Mouse (Mus musculus): ENCODE results near the gene Kmt2e. TPM values are rescaled to one million over a fixed set of nuclear protein-coding genes. Genes with fewer than 3 reads are reported as not detected.
"Not testable (repeated sequence)": the region's sequence is repeated elsewhere in the genome, so short reads cannot be mapped to it uniquely, and the experiment has no call there.

Gene Kmt2e
- polyA plus RNA-seq, 1 experiment = 44.7 TPM

DNA sequence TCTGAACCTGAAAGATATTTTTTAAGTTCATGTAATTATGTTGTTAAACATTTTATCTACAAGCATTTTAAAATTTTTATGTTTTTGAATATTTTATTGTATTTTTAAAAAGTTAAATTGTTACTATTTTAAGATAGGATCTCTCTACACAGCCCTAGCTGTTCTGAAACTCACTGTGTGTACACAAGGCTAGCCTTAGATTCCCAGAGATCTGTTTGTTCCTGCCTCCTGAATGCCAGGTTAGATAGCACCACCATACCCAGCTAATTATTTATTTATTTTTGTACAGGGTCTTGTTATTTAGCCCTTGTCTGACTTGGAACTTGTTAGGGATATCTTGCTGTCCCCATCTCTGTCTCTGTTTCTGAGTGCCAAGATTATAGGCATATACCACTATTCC, 6.3 kb downstream of the Kmt2e start:
- peaks cover 5% of the 10 kb centered on the region for H3K4me1 ChIP-seq (ENCODE audit: control insufficient read depth, insufficient read depth, low read length)
- no peak overlapping the region for H3K27ac ChIP-seq (ENCODE audit: insufficient read depth, low read length)
- no peak overlapping the region for H3K4me3 ChIP-seq (ENCODE audit: insufficient read depth, low read length)
- TF ChIP-seq CTCF (IDR thresholded peaks at IDR 0.05; ENCODE audit: extremely low read depth, insufficient read depth, low read length) = no peak
- no peak for TF ChIP-seq POLR2A (IDR thresholded peaks at IDR 0.05; ENCODE audit: extremely low read depth, insufficient read depth, low read length)

DNA sequence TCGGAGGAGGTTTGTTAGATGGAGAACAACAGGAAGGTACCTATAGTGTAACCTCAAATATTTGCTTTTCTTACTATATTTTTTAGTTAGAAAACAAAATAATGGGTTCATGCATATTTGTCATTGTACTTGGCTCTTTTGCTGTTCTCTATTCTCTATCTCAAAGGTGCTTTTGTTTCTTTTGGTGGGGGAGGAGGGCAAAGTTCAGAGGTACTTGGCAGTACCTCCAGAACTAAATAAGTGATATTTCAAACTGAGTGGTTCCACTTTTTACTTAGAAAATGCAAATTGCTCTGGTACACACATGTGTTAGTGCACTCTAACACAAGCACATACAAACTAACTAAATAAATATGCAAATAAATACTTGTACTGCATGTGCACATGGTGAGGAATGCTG, 7.7 kb downstream of the Kmt2e start:
- TF ChIP-seq POLR2A (IDR thresholded peaks at IDR 0.05; ENCODE audit: extremely low read depth, insufficient read depth, low read length) = no peak
- no peak for TF ChIP-seq CTCF (IDR thresholded peaks at IDR 0.05; ENCODE audit: extremely low read depth, insufficient read depth, low read length)
- no peak overlapping the region for H3K4me3 ChIP-seq (ENCODE audit: insufficient read depth, low read length)
- peaks cover 8% of the 10 kb centered on the region for H3K4me1 ChIP-seq (ENCODE audit: control insufficient read depth, insufficient read depth, low read length)
- H3K27ac ChIP-seq (ENCODE audit: insufficient read depth, low read length) = no peak overlapping the region

DNA sequence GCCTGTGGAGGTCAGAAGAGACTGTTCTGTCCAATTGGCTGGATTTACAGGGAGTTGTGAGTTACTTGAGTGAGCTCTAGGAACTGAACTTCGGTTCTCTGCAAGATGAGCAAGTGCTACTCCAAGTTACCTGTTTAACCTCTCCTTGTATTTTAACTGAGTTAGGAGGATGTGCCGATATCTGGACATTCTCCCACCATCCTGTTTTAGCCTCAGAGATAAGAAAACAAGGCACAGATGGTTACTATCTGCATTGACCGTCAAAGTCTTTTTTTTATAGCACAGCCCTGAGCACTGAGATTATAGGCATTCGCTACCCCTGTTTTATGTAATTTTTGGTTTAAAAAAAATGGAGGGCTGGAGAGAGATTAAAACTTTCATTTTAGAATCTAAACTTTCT, 10.2 kb downstream of the Kmt2e start:
- TF ChIP-seq POLR2A (IDR thresholded peaks at IDR 0.05; ENCODE audit: extremely low read depth, insufficient read depth, low read length) (no peak), CTCF (IDR thresholded peaks at IDR 0.05; ENCODE audit: extremely low read depth, insufficient read depth, low read length) (no peak)
- Histone ChIP-seq H3K4me3 (ENCODE audit: insufficient read depth, low read length) (no peak overlapping the region), H3K4me1 (ENCODE audit: control insufficient read depth, insufficient read depth, low read length) (peaks cover 9% of the 10 kb centered on the region), H3K27ac (ENCODE audit: insufficient read depth, low read length) (no peak overlapping the region)

DNA sequence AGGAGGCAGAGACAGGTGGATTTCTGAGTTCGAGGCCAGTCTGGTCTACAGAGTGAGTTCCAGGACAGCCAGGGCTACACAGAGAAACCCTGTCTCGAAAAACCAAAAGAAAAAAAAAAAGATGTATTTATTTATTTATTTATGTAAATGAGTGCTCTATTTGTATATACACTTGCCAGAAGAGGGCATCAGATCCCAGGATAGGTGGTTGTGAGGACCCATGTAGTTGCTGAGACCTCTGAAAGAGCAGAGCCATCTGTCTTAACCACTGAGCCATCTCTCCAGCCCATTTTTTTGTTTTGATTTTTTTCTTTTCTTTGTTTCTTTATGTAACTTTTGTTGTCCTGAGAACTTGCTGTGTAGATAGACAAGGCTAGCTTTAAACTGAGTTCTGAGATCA, 19.3 kb downstream of the Kmt2e start:
- H3K27ac ChIP-seq (ENCODE audit: insufficient read depth, low read length); H3K4me1 ChIP-seq (ENCODE audit: control insufficient read depth, insufficient read depth, low read length): not testable (repeated sequence)

GRCm38 (mm10) chr5:23461688-23462087, 27.4 kb downstream of the Kmt2e start:
- Histone ChIP-seq H3K4me3 (ENCODE audit: insufficient read depth, low read length) (no peak overlapping the region), H3K27ac (ENCODE audit: insufficient read depth, low read length) (no peak overlapping the region)
- TF ChIP-seq CTCF (IDR thresholded peaks at IDR 0.05; ENCODE audit: extremely low read depth, insufficient read depth, low read length) (no peak), POLR2A (IDR thresholded peaks at IDR 0.05; ENCODE audit: extremely low read depth, insufficient read depth, low read length) (no peak)

More for the DNA sequence above, 19.3 kb downstream of the Kmt2e start:
- not testable (repeated sequence) for H3K4me3 ChIP-seq (ENCODE audit: insufficient read depth, low read length)

DNA sequence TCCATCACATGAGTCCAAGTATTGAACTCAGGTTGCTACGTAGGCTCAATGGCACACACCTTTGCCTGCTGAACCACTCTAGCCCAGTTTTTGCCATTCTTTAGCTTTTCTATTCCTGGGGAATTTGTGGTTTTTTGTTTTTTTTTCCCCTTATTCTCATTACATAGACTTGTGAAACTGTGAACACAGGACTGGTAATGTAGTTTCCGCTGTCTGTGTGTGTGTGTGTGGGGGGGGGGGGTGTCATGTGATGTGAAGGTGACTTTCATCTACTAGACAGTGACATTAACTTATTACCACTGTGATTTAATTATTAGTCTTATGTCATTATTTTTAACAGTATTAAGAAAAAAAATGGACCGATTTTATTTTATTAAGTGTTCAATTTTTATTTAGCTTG, 30.0 kb downstream of the Kmt2e start:
- H3K27ac ChIP-seq (ENCODE audit: insufficient read depth, low read length) = no peak overlapping the region
- no peak overlapping the region for H3K4me3 ChIP-seq (ENCODE audit: insufficient read depth, low read length)
- peaks cover 1% of the 10 kb centered on the region; the same call in 1 of the 2 replicates for H3K4me1 ChIP-seq (ENCODE audit: control insufficient read depth, insufficient read depth, low read length)
- TF ChIP-seq CTCF (IDR thresholded peaks at IDR 0.05; ENCODE audit: extremely low read depth, insufficient read depth, low read length) (no peak), POLR2A (IDR thresholded peaks at IDR 0.05; ENCODE audit: extremely low read depth, insufficient read depth, low read length) (no peak)

More at GRCm38 (mm10) chr5:23461688-23462087, 27.4 kb downstream of the Kmt2e start:
- H3K4me1 ChIP-seq (ENCODE audit: control insufficient read depth, insufficient read depth, low read length) = peaks cover 4% of the 10 kb centered on the region

DNA sequence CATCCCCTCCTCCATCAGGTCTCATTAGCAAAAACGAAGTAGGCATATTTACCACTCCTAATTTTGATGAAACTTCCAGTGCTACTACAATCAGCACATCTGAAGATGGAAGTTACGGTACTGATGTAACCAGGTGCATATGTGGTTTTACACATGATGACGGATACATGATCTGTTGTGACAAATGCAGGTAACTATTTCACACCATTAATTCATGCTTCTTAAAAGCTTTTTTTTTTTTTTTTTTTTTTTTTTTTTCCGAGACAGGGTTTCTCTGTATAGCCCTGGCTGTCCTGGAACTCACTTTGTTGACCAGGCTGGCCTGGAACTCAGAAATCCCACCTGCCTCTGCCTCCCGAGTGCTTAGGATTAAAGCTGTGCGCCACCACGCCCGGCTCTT, 30.5 kb downstream of the Kmt2e start:
- Histone ChIP-seq H3K4me3 (ENCODE audit: insufficient read depth, low read length) (no peak overlapping the region), H3K27ac (ENCODE audit: insufficient read depth, low read length) (no peak overlapping the region), H3K4me1 (ENCODE audit: control insufficient read depth, insufficient read depth, low read length) (peaks cover 1% of the 10 kb centered on the region; the same call in 1 of the 2 replicates)
- no peak for TF ChIP-seq POLR2A (IDR thresholded peaks at IDR 0.05; ENCODE audit: extremely low read depth, insufficient read depth, low read length)
- TF ChIP-seq CTCF (IDR thresholded peaks at IDR 0.05; ENCODE audit: extremely low read depth, insufficient read depth, low read length) = no peak

DNA sequence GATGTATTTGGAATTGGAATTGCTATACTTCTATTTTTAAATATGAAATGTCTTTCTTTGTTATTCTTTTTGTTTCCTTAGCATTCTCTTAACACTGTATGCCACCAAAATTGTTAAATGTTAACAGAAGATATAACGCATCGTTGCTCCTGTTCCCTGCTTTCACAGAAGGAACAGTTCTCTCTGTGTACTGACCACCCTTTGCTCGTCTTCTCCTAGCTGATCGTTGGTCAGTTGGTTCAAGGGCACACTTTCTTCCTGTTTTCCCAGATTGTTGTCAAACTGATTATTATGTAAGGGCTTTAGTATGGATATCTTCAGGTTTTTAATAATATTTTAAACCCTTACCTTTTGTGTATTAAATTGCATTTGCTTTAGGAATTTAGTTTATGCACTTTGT, 32.3 kb downstream of the Kmt2e start:
- no peak for TF ChIP-seq POLR2A (IDR thresholded peaks at IDR 0.05; ENCODE audit: extremely low read depth, insufficient read depth, low read length)
- TF ChIP-seq CTCF (IDR thresholded peaks at IDR 0.05; ENCODE audit: extremely low read depth, insufficient read depth, low read length) = no peak
- no peak overlapping the region for H3K27ac ChIP-seq (ENCODE audit: insufficient read depth, low read length)
- no peak overlapping the region for H3K4me3 ChIP-seq (ENCODE audit: insufficient read depth, low read length)
- H3K4me1 ChIP-seq (ENCODE audit: control insufficient read depth, insufficient read depth, low read length) = peaks cover 1% of the 10 kb centered on the region; the same call in 1 of the 2 replicates

- H3K4me1 ChIP-seq (ENCODE audit: control insufficient read depth, insufficient read depth, low read length) = no peaks in the 10 kb centered on the region
- no peak overlapping the region for H3K27ac ChIP-seq (ENCODE audit: insufficient read depth, low read length)
- no peak for TF ChIP-seq POLR2A (IDR thresholded peaks at IDR 0.05; ENCODE audit: extremely low read depth, insufficient read depth, low read length)
- TF ChIP-seq CTCF (IDR thresholded peaks at IDR 0.05; ENCODE audit: extremely low read depth, insufficient read depth, low read length) = no peak
- H3K4me3 ChIP-seq (ENCODE audit: insufficient read depth, low read length) = no peak overlapping the region
Observed at GRCm38 (mm10) chr5:23473098-23473873, 39.0 kb downstream of the Kmt2e start.

- Histone ChIP-seq H3K4me3 (ENCODE audit: insufficient read depth, low read length) (no peak overlapping the region), H3K4me1 (ENCODE audit: control insufficient read depth, insufficient read depth, low read length) (no peaks in the 10 kb centered on the region; the same call in 1 of the 2 replicates), H3K27ac (ENCODE audit: insufficient read depth, low read length) (no peak overlapping the region)
- no peak for TF ChIP-seq POLR2A (IDR thresholded peaks at IDR 0.05; ENCODE audit: extremely low read depth, insufficient read depth, low read length)
- no peak for TF ChIP-seq CTCF (IDR thresholded peaks at IDR 0.05; ENCODE audit: extremely low read depth, insufficient read depth, low read length)
Observed at GRCm38 (mm10) chr5:23483811-23484210, 49.6 kb downstream of the Kmt2e start.
